ENCODE assay signal across 22 mouse cellular contexts in the genomic region with DNA sequence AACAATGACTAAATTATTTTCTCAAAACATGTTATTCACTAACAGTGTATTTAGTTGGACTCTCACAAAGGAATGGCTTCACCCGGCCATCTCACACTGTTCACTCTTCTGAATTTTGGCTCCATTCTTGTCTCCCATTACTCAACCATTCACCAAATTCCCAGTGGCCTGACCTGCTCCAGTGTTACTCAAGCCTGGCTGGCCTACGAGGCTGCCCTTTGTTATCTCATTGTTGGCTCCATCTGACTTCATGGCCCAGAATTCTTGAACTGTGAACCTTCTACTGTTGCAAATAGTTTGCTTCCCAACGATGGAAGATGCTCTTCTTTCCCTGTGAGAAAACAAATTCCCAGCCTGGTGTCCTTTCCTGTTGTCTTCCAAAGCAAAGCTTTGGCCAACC. TPM values are rescaled to one million over a fixed set of nuclear protein-coding genes. Genes with fewer than 3 reads are reported as not detected.
A peak's percentile ranks its signal among the peaks of the same experiment; 100 is the strongest.
DNase-seq lines count a peak whose midpoint lies in the region; ATAC-seq lines count a peak whose summit lies in the region.
"Had no signal": no experiment of that assay in that cellular context is flagged by ENCODE, and none has a peak within 500 bp of the region (broad histone marks: within the 10 kb centered on the region; RNA-seq: fewer than 3 reads in every experiment).

No protein-coding gene starts in this region.

- H3K27ac ChIP-seq in heart, embryonic 10.5 days: no peak overlapping the region
- no peak overlapping the region for H3K27ac ChIP-seq in kidney, embryonic 16.5 days (ENCODE audit: low read length)
- H3K27ac ChIP-seq: embryonic facial prominence, embryonic 10.5 days; forebrain, embryonic 15.5 days; heart, adult 2 months; hindbrain, embryonic 13.5 days; left cerebral cortex, adult 2 months; liver, embryonic 15.5 days; neural tube, embryonic 15.5 days had no signal

- DNase-seq in adrenal gland, postnatal 10 days: peak; percentile 40
- no peak for DNase-seq in adrenal gland, postnatal 4 days (ENCODE audit: low spot score in 2 of 2)
- peak; percentile 25 to 75 for DNase-seq in heart, adult 18-20 months
- no peak for DNase-seq in heart, embryonic 10.5 days (ENCODE audit: low spot score)
- peak; percentile 6 to 28 for DNase-seq in kidney, postnatal 36 days
- DNase-seq in adrenal gland, postnatal 14 days: peak; percentile 39
- DNase-seq in spleen, adult 18-20 months: no peak
- DNase-seq: cerebellum, adult 11 months; cerebellum, adult 9-11 months; layer of hippocampus, adult 9-11 months; right cerebral cortex, adult 18-20 months; right cerebral cortex, postnatal 4 days had no signal

- ATAC-seq in kidney, embryonic 16.5 days (ENCODE audit: low FRiP score, low TSS enrichment): no peak
- ATAC-seq: CD4-positive, CD25-positive, alpha-beta regulatory T cell, adult 4 months; forebrain, embryonic 15.5 days had no signal

- no peak overlapping the region for H3K4me2 ChIP-seq in kidney, embryonic 16.5 days (replicated peaks; ENCODE audit: low read depth, low read length)
- H3K4me2 ChIP-seq: forebrain, embryonic 15.5 days; hindbrain, embryonic 13.5 days; liver, embryonic 15.5 days; midbrain, embryonic 11.5 days; neural tube, embryonic 15.5 days had no signal

- H3K36me3 ChIP-seq in heart, embryonic 10.5 days: no peaks in the 10 kb centered on the region
- no peaks in the 10 kb centered on the region for H3K36me3 ChIP-seq in kidney, embryonic 16.5 days (ENCODE audit: insufficient read depth, low read length)
- H3K36me3 ChIP-seq: embryonic facial prominence, embryonic 10.5 days; forebrain, embryonic 15.5 days; hindbrain, embryonic 13.5 days; liver, embryonic 15.5 days; neural tube, embryonic 15.5 days had no signal

- 71% methylated on average over 3 of the region's 3 CpGs for WGBS in heart, embryonic 10.5 days
- WGBS in kidney, embryonic 16.5 days: 78% methylated on average over 3 of the region's 3 CpGs

- H3K4me3 ChIP-seq in heart, embryonic 10.5 days: no peak overlapping the region
- H3K4me3 ChIP-seq in kidney, embryonic 16.5 days (ENCODE audit: low read length): no peak overlapping the region
- H3K4me3 ChIP-seq: embryonic facial prominence, embryonic 10.5 days; forebrain, embryonic 15.5 days; heart, adult 2 months; hindbrain, embryonic 13.5 days; left cerebral cortex, adult 2 months; liver, embryonic 15.5 days; neural tube, embryonic 15.5 days had no signal

- H3K9ac ChIP-seq in kidney, embryonic 16.5 days (replicated peaks; ENCODE audit: low read length): no peak overlapping the region
- H3K9ac ChIP-seq: forebrain, embryonic 15.5 days; hindbrain, embryonic 13.5 days; liver, embryonic 15.5 days; neural tube, embryonic 15.5 days had no signal

- H3K27me3 ChIP-seq in heart, embryonic 10.5 days (ENCODE audit: insufficient read depth, poor library complexity, severe bottlenecking): no peaks in the 10 kb centered on the region
- H3K27me3 ChIP-seq in kidney, embryonic 16.5 days (ENCODE audit: insufficient read depth, low read length): no peaks in the 10 kb centered on the region
- H3K27me3 ChIP-seq: forebrain, embryonic 15.5 days; hindbrain, embryonic 13.5 days; liver, embryonic 15.5 days; neural tube, embryonic 15.5 days had no signal

- no peaks in the 10 kb centered on the region for H3K9me3 ChIP-seq in heart, embryonic 10.5 days
- no peaks in the 10 kb centered on the region for H3K9me3 ChIP-seq in kidney, embryonic 16.5 days (ENCODE audit: low read length)
- H3K9me3 ChIP-seq: embryonic facial prominence, embryonic 10.5 days; forebrain, embryonic 15.5 days; hindbrain, embryonic 13.5 days; liver, embryonic 15.5 days; neural tube, embryonic 15.5 days had no signal

- H3K4me1 ChIP-seq in heart, embryonic 10.5 days: no peaks in the 10 kb centered on the region
- no peaks in the 10 kb centered on the region for H3K4me1 ChIP-seq in kidney, embryonic 16.5 days (ENCODE audit: insufficient read depth, low read length)
- H3K4me1 ChIP-seq: embryonic facial prominence, embryonic 10.5 days; forebrain, embryonic 15.5 days; hindbrain, embryonic 13.5 days; liver, embryonic 15.5 days; neural tube, embryonic 15.5 days had no signal

RNA-seq across cellular contexts. Expression of gene Arhgap24, which starts 18.2 kb away (rescaled TPM):
- total RNA-seq in adrenal gland, postnatal 10 days (2021): 10 to 100 TPM; 16.0 to 17.7 TPM
- 10 to 100 TPM; 19.0 to 38.6 TPM for total RNA-seq in adrenal gland, postnatal 4 days (2021)
- total RNA-seq in heart, adult 18-20 months (2021): 10 to 100 TPM; 19.4 to 19.8 TPM
- 6.0 and 8.1 TPM in 2 replicates for polyA plus RNA-seq in heart, embryonic 10.5 days (2016; fragmentation: Nextera tagmentation; extraction: Ambion mirVana)
- 95.1 and 104 TPM in 2 replicates for polyA plus RNA-seq in kidney, embryonic 16.5 days (2015; fragmentation: Nextera tagmentation; extraction: Ambion mirVana)
- total RNA-seq in adrenal gland, postnatal 14 days (2021): 13.4 and 14.8 TPM in 2 replicates

Comparison
In these comparisons a context has a peak if more than half of its experiments do, and no peak if none do; other contexts are left out.
1. DNase-seq: peak in adrenal gland, postnatal 10 days (single experiment), heart, adult 18-20 months (2 of 2), kidney, postnatal 36 days (2 of 2) and adrenal gland, postnatal 14 days (single experiment); none in adrenal gland, postnatal 4 days (0 of 2), heart, embryonic 10.5 days (single experiment) and spleen, adult 18-20 months (0 of 2).